14 mouse cellular contexts compared by ENCODE assay signal in genomic region chr1:178486828-178487227, GRCm38 (mm10). TPM values are rescaled to one million over a fixed set of nuclear protein-coding genes. Genes with fewer than 3 reads are reported as not detected.
DNase-seq lines count a peak whose midpoint lies in the region; ATAC-seq lines count a peak whose summit lies in the region.
"Had no signal": no experiment of that assay in that cellular context is flagged by ENCODE, and none has a peak within 500 bp of the region (broad histone marks: within the 10 kb centered on the region; RNA-seq: fewer than 3 reads in every experiment).

No protein-coding gene starts in this region.

- no peak overlapping the region for H3K4me2 ChIP-seq in lung, embryonic 16.5 days (ENCODE audit: low read depth, low read length)
- H3K4me2 ChIP-seq in liver, embryonic 12.5 days: no peak overlapping the region
- H3K4me2 ChIP-seq in kidney, embryonic 14.5 days (replicated peaks; ENCODE audit: low read depth, low read length): no peak overlapping the region
- H3K4me2 ChIP-seq: neural tube, embryonic 15.5 days had no signal

- intact Hi-C loops in heart, postnatal 25 days (cut with DNase I): no loop called here

- no peaks in the 10 kb centered on the region for H3K9me3 ChIP-seq in lung, embryonic 16.5 days (ENCODE audit: control insufficient read depth, low read length)
- no peaks in the 10 kb centered on the region for H3K9me3 ChIP-seq in liver, embryonic 12.5 days (replicated peaks)
- H3K9me3 ChIP-seq in kidney, embryonic 14.5 days (ENCODE audit: control insufficient read depth, low read length): no peaks in the 10 kb centered on the region
- H3K9me3 ChIP-seq: neural tube, embryonic 15.5 days had no signal

- 29% methylated on average over 5 of the region's 5 CpGs for WGBS in lung, embryonic 16.5 days
- 80% methylated on average over 5 of the region's 5 CpGs for WGBS in liver, embryonic 12.5 days (ENCODE audit: insufficient replicate concordance)
- 62% methylated on average over 5 of the region's 5 CpGs for WGBS in kidney, embryonic 14.5 days

- no peaks in the 10 kb centered on the region for H3K36me3 ChIP-seq in lung, embryonic 16.5 days (ENCODE audit: control insufficient read depth, insufficient read depth, low read length)
- H3K36me3 ChIP-seq in liver, embryonic 12.5 days: no peaks in the 10 kb centered on the region
- H3K36me3 ChIP-seq in kidney, embryonic 14.5 days (ENCODE audit: control insufficient read depth, insufficient read depth, low read length): no peaks in the 10 kb centered on the region
- H3K36me3 ChIP-seq: neural tube, embryonic 15.5 days had no signal

- DNase-seq in heart, adult 11 months: peak; percentile 60
- DNase-seq in heart, postnatal 25 days (ENCODE audit: low spot score): no peak
- no peak for DNase-seq in lung, postnatal 14 days
- DNase-seq in layer of hippocampus, postnatal 36 days: peak; percentile 46 to 51
- DNase-seq in telencephalon, adult 2 months (ENCODE audit: low read depth, low spot score): peak; percentile 86
- DNase-seq: adrenal gland, postnatal 10 days; cerebellum, adult 2 months; gastrocnemius, postnatal 36 days; kidney, postnatal 10 days; midbrain, embryonic 14.5 days had no signal

- peak; percentile 56; the same call in 1 of the 2 replicates for ATAC-seq in lung, embryonic 16.5 days (ENCODE audit: low read depth)
- ATAC-seq in liver, embryonic 12.5 days: no peak
- no peak for ATAC-seq in kidney, embryonic 14.5 days (ENCODE audit: low FRiP score, low TSS enrichment)

- H3K4me1 ChIP-seq in lung, embryonic 16.5 days (replicated peaks; ENCODE audit: control insufficient read depth, insufficient read depth, low read length): no peaks in the 10 kb centered on the region; the same call in 1 of the 2 replicates
- no peaks in the 10 kb centered on the region for H3K4me1 ChIP-seq in liver, embryonic 12.5 days
- 0 out of 2 replicates have a peak, but pooled peaks cover 2% of the 10 kb centered on the region for H3K4me1 ChIP-seq in kidney, embryonic 14.5 days (ENCODE audit: control insufficient read depth, insufficient read depth, low read length)
- H3K4me1 ChIP-seq: neural tube, embryonic 15.5 days had no signal

- H3K27me3 ChIP-seq in lung, embryonic 16.5 days (ENCODE audit: control insufficient read depth, insufficient read depth, low read depth, low read length): no peaks in the 10 kb centered on the region
- H3K27me3 ChIP-seq in liver, embryonic 12.5 days (replicated peaks): no peaks in the 10 kb centered on the region
- H3K27me3 ChIP-seq in kidney, embryonic 14.5 days (ENCODE audit: control insufficient read depth, insufficient read depth, low read length): no peaks in the 10 kb centered on the region
- H3K27me3 ChIP-seq: neural tube, embryonic 15.5 days had no signal

- no peak overlapping the region for H3K27ac ChIP-seq in lung, embryonic 16.5 days (ENCODE audit: low read length)
- H3K27ac ChIP-seq in liver, embryonic 12.5 days: no peak overlapping the region
- H3K27ac ChIP-seq in kidney, embryonic 14.5 days (ENCODE audit: low read depth, low read length): no peak overlapping the region
- H3K27ac ChIP-seq: neural tube, embryonic 15.5 days had no signal

- no peak overlapping the region for H3K9ac ChIP-seq in lung, embryonic 16.5 days (ENCODE audit: low read length)
- no peak overlapping the region for H3K9ac ChIP-seq in liver, embryonic 12.5 days
- H3K9ac ChIP-seq in kidney, embryonic 14.5 days (ENCODE audit: low read depth, low read length): no peak overlapping the region
- H3K9ac ChIP-seq: neural tube, embryonic 15.5 days had no signal

- no peak overlapping the region for H3K4me3 ChIP-seq in lung, embryonic 16.5 days (ENCODE audit: low read length)
- no peak overlapping the region for H3K4me3 ChIP-seq in liver, embryonic 12.5 days
- H3K4me3 ChIP-seq in kidney, embryonic 14.5 days (ENCODE audit: low read length): no peak overlapping the region
- H3K4me3 ChIP-seq: neural tube, embryonic 15.5 days had no signal

RNA-seq across cellular contexts. Expression of gene Kif26b, which starts 42.1 kb away (rescaled TPM):
- total RNA-seq in heart, postnatal 25 days (2021): 1 to 10 TPM; 4.2 to 4.4 TPM
- polyA plus RNA-seq in lung, embryonic 16.5 days (2015; fragmentation: Nextera tagmentation; extraction: Ambion mirVana): 0.68 and 0.97 TPM in 2 replicates
- 10 to 100 TPM; 22.6 to 27.1 TPM for total RNA-seq in layer of hippocampus, postnatal 36 days (2021)
- 0.67 and 0.98 TPM in 2 replicates for polyA plus RNA-seq in liver, embryonic 12.5 days (2016; fragmentation: Nextera tagmentation; extraction: Ambion mirVana)
- polyA plus RNA-seq in kidney, embryonic 14.5 days (2014; fragmentation: Nextera tagmentation; extraction: Ambion mirVana): 14.8 and 22.9 TPM in 2 replicates

Comparison
In these comparisons a context has a peak if more than half of its experiments do, and no peak if none do; other contexts are left out.
1. DNase-seq: peak in heart, adult 11 months (single experiment), layer of hippocampus, postnatal 36 days (2 of 2) and telencephalon, adult 2 months (single experiment); none in heart, postnatal 25 days (single experiment) and lung, postnatal 14 days (single experiment).